25 mouse cellular contexts compared by ENCODE assay signal in the genomic region with DNA sequence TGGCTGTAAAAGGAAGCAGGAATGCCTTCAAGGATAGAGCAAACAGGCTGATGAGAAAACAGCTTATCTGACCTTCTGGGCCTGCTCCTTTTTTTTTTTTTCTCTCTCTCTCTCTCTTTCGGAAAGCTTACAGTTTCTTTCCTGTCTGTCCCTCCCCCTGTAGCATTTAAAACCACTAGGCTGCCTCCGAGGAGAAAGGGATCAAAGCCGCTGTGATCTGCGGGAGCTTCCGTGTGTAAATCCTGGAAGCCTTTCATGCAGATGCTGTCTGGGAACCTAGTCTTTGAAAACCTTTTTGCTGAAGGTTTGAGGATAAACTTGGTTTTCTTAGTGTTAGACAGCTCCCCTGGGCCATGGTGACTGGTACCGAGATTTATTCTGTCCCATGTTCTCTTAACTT. TPM values are rescaled to one million over a fixed set of nuclear protein-coding genes. Genes with fewer than 3 reads are reported as not detected.
DNase-seq lines count a peak whose midpoint lies in the region; ATAC-seq lines count a peak whose summit lies in the region.
"Had no signal": no experiment of that assay in that cellular context is flagged by ENCODE, and none has a peak within 500 bp of the region (broad histone marks: within the 10 kb centered on the region; RNA-seq: fewer than 3 reads in every experiment).

No protein-coding gene starts in this region.

- no peak overlapping the region for H3K4me3 ChIP-seq in embryonic facial prominence, embryonic 10.5 days
- no peak overlapping the region for H3K4me3 ChIP-seq in midbrain, embryonic 13.5 days (replicated peaks)
- H3K4me3 ChIP-seq in hindbrain, embryonic 16.5 days (ENCODE audit: low read length): no peak overlapping the region
- H3K4me3 ChIP-seq: erythroblast, embryonic 14.5 days; forebrain, embryonic 15.5 days; heart, adult 2 months; hindbrain, embryonic 13.5 days; midbrain, embryonic 12.5 days; stomach, embryonic 15.5 days had no signal

- DNase-seq in ES-CJ7 (ENCODE audit: low read depth, low spot score): peak; percentile 32
- DNase-seq in R1 (ENCODE audit: low read depth, low spot score): peak; percentile 71
- DNase-seq in embryonic facial prominence, embryonic 10.5 days (ENCODE audit: low spot score): peak; percentile 11
- DNase-seq in left cerebral cortex, postnatal 14 days (ENCODE audit: low spot score in 2 of 2): no peak
- no peak for DNase-seq in gastrocnemius, postnatal 14 days
- DNase-seq: adrenal gland, postnatal 14 days; cerebellum, adult 11 months; cerebellum, postnatal 10 days; heart, adult 2 months; kidney, adult 8-10 months; kidney, postnatal 14 days; left cerebral cortex, postnatal 4 days; lung, adult 2 months; lung, postnatal 36 days; right cerebral cortex, postnatal 14 days; thymus, adult 2 months had no signal

- H3K36me3 ChIP-seq in embryonic facial prominence, embryonic 10.5 days (replicated peaks): no peaks in the 10 kb centered on the region
- no peaks in the 10 kb centered on the region for H3K36me3 ChIP-seq in midbrain, embryonic 13.5 days
- H3K36me3 ChIP-seq in hindbrain, embryonic 16.5 days (ENCODE audit: control insufficient read depth, insufficient read depth, low read length): no peaks in the 10 kb centered on the region
- H3K36me3 ChIP-seq: forebrain, embryonic 15.5 days; hindbrain, embryonic 13.5 days; midbrain, embryonic 12.5 days; stomach, embryonic 15.5 days had no signal

- H3K4me2 ChIP-seq in midbrain, embryonic 13.5 days (replicated peaks): no peak overlapping the region
- no peak overlapping the region; the same call in 1 of the 2 replicates for H3K4me2 ChIP-seq in hindbrain, embryonic 16.5 days (ENCODE audit: low read length)
- H3K4me2 ChIP-seq: forebrain, embryonic 15.5 days; hindbrain, embryonic 13.5 days; liver, embryonic 11.5 days; midbrain, embryonic 12.5 days; stomach, embryonic 15.5 days had no signal

- intact Hi-C loops in left cerebral cortex, postnatal 14 days (cut with DNase I): no loop called here
- intact Hi-C loops in gastrocnemius, postnatal 14 days (cut with DNase I; ENCODE audit: low total_unique reads): no loop called here

- no peaks in the 10 kb centered on the region for H3K9me3 ChIP-seq in embryonic facial prominence, embryonic 10.5 days
- H3K9me3 ChIP-seq in midbrain, embryonic 13.5 days: no peaks in the 10 kb centered on the region
- H3K9me3 ChIP-seq in hindbrain, embryonic 16.5 days (ENCODE audit: control insufficient read depth, low read length): no peaks in the 10 kb centered on the region
- H3K9me3 ChIP-seq: forebrain, embryonic 15.5 days; hindbrain, embryonic 13.5 days; midbrain, embryonic 12.5 days; stomach, embryonic 15.5 days had no signal

- H3K27ac ChIP-seq in embryonic facial prominence, embryonic 10.5 days (replicated peaks): no peak overlapping the region
- no peak overlapping the region for H3K27ac ChIP-seq in midbrain, embryonic 13.5 days
- H3K27ac ChIP-seq in hindbrain, embryonic 16.5 days (ENCODE audit: low read depth, low read length): no peak overlapping the region
- H3K27ac ChIP-seq: forebrain, embryonic 15.5 days; heart, adult 2 months; hindbrain, embryonic 13.5 days; midbrain, embryonic 12.5 days; stomach, embryonic 15.5 days had no signal

- peak; percentile 45; the same call in 1 of the 2 replicates for ATAC-seq in midbrain, embryonic 13.5 days
- ATAC-seq in hindbrain, embryonic 16.5 days: no peak
- ATAC-seq: activated CD4-positive, CD25-positive, alpha-beta regulatory T cell, adult 4 months; forebrain, embryonic 15.5 days had no signal

- H3K27me3 ChIP-seq in embryonic facial prominence, embryonic 10.5 days (replicated peaks; ENCODE audit: low read depth, poor library complexity, severe bottlenecking): no peaks in the 10 kb centered on the region
- no peaks in the 10 kb centered on the region for H3K27me3 ChIP-seq in midbrain, embryonic 13.5 days
- H3K27me3 ChIP-seq in hindbrain, embryonic 16.5 days (replicated peaks; ENCODE audit: control insufficient read depth, insufficient read depth, low read length): no peaks in the 10 kb centered on the region
- H3K27me3 ChIP-seq: forebrain, embryonic 15.5 days; hindbrain, embryonic 13.5 days; midbrain, embryonic 12.5 days; stomach, embryonic 15.5 days had no signal

- no peak overlapping the region for H3K9ac ChIP-seq in midbrain, embryonic 13.5 days (replicated peaks)
- H3K9ac ChIP-seq in hindbrain, embryonic 16.5 days (ENCODE audit: low read depth, low read length): no peak overlapping the region
- H3K9ac ChIP-seq: forebrain, embryonic 15.5 days; hindbrain, embryonic 13.5 days; midbrain, embryonic 12.5 days; stomach, embryonic 15.5 days had no signal

- H3K4me1 ChIP-seq in embryonic facial prominence, embryonic 10.5 days: no peaks in the 10 kb centered on the region
- no peaks in the 10 kb centered on the region for H3K4me1 ChIP-seq in midbrain, embryonic 13.5 days (replicated peaks)
- H3K4me1 ChIP-seq in hindbrain, embryonic 16.5 days (ENCODE audit: control insufficient read depth, insufficient read depth, low read depth, low read length): no peaks in the 10 kb centered on the region
- H3K4me1 ChIP-seq: forebrain, embryonic 15.5 days; hindbrain, embryonic 13.5 days; midbrain, embryonic 12.5 days; stomach, embryonic 15.5 days had no signal

- 18% methylated on average over 6 of the region's 6 CpGs for WGBS in embryonic facial prominence, embryonic 10.5 days
- WGBS in midbrain, embryonic 13.5 days: 33% methylated on average over 6 of the region's 6 CpGs
- WGBS in hindbrain, embryonic 16.5 days: 16% methylated on average over 6 of the region's 6 CpGs

RNA-seq across cellular contexts. Expression of a gene that starts 30.8 kb away (rescaled TPM):
- polyA plus RNA-seq in embryonic facial prominence, embryonic 10.5 days (2016; fragmentation: Nextera tagmentation; extraction: Ambion mirVana): 12.5 and 13.6 TPM in 2 replicates
- 45.7 and 49.1 TPM in 2 replicates for polyA plus RNA-seq in midbrain, embryonic 13.5 days (2015; fragmentation: Nextera tagmentation; extraction: Ambion mirVana)
- 100 to 1,000 TPM; 134 to 140 TPM for total RNA-seq in left cerebral cortex, postnatal 14 days (2021)
- 10 to 100 TPM; 16.2 to 18.8 TPM for total RNA-seq in gastrocnemius, postnatal 14 days (2021)
- polyA plus RNA-seq in hindbrain, embryonic 16.5 days (2015; fragmentation: Nextera tagmentation; extraction: Ambion mirVana): 62.8 and 65.6 TPM in 2 replicates

Comparison
In these comparisons a context has a peak if more than half of its experiments do, and no peak if none do; other contexts are left out.
1. DNase-seq: peak in ES-CJ7 (single experiment), R1 (single experiment) and embryonic facial prominence, embryonic 10.5 days (single experiment); none in left cerebral cortex, postnatal 14 days (0 of 2) and gastrocnemius, postnatal 14 days (single experiment).